Mouse (Mus musculus): ENCODE data around the gene Col4a5.

GRCm38 (mm10) chrX:141724937-141725918, 250.0 kb downstream of the Col4a5 start, which contains the start of gene Irs4:
- TF ChIP-seq CTCF (IDR thresholded peaks at IDR 0.05) (no peak), EP300 (IDR thresholded peaks at IDR 0.05; ENCODE audit: insufficient read depth, low read depth, low read length) (no peak), POLR2A (IDR thresholded peaks at IDR 0.05; ENCODE audit: insufficient read depth, low read depth, low read length) (no peak)
